Mouse (Mus musculus) lung, embryonic 16.5 days (tissue): ENCODE results near the gene Ostf1. TPM values are rescaled to one million over a fixed set of nuclear protein-coding genes. Genes with fewer than 3 reads are reported as not detected.

ENCODE experiments used
- polyA plus RNA-seq: library from polyadenylated mRNA; unstranded; fragments of >200 nt; fragmentation: Nextera tagmentation; extraction: Ambion mirVana; gene quantifications from 2 replicates; pipeline ENCODE4 v1.2.1, GENCODE M21; 2015

The Ostf1 gene
- polyA plus RNA-seq, 1 experiment from 2014 or later: 111 TPM

Other genes with a start within 250 kb of the Ostf1 start
- 11.1 and 13.5 TPM in 2 replicates for gene Nmrk1, start 127 bp upstream of the Ostf1 start, polyA plus RNA-seq
- gene Carnmt1, start 38.9 kb upstream of the Ostf1 start, polyA plus RNA-seq: 21.5 and 22.0 TPM in 2 replicates
- gene D030056L22Rik, start 81.4 kb upstream of the Ostf1 start, polyA plus RNA-seq: 28.6 and 29.0 TPM in 2 replicates
- gene Trpm6, start 118.2 kb upstream of the Ostf1 start, polyA plus RNA-seq: 2.8 and 3.3 TPM in 2 replicates